Mouse (Mus musculus) heart, embryonic 14.5 days (tissue): ENCODE measurements at regions not wholly inside any gene's neighbourhood (a gene's known extent, or its start where the extent isn't known, plus 50 kb on each side); places are given as distances from the start of the nearest gene placed in this dataset.
"Not testable (repeated sequence)": the region's sequence is repeated elsewhere in the genome, so short reads cannot be mapped to it uniquely, and the experiment has no call there.

Source experiments
- ATAC-seq: fragments of 200-750 bp; cut with Nextera tagmentation; 2 replicates; pipeline ENCODE4 v1.8.0; 2017; ENCODE audit warnings: low read depth, moderate TSS enrichment; ENCODE audit not compliant: insufficient number of reproducible peaks, insufficient read depth, low FRiP score
- H3K27ac ChIP-seq, 2 experiments: fragments of 200-500 bp in 1 of 2; fragments of 300-500 bp in 1 of 2; sonication (generic) in 1 of 2; replicated peaks in 1 of 2; 2 replicates each; pipeline ENCODE4 v1.5.1; 2012 to 2014; ENCODE audit warnings: low read depth in 2 of 2, low read length in 2 of 2, control low read depth in 1 of 2, mild to moderate bottlenecking in 1 of 2, mixed read lengths in 1 of 2; ENCODE audit not compliant: control insufficient read depth in 1 of 2, insufficient read depth in 1 of 2
- H3K27me3 ChIP-seq: fragments of 300-500 bp; sonication (generic); 2 replicates; pipeline ENCODE4 v1.6.1; 2014; ENCODE audit warnings: mild to moderate bottlenecking, low read length, control low read depth; ENCODE audit not compliant: control insufficient read depth, insufficient read depth
- H3K36me3 ChIP-seq: fragments of 300-500 bp; sonication (generic); 2 replicates; pipeline ENCODE4 v1.6.1; 2014; ENCODE audit warnings: mild to moderate bottlenecking, control low read depth, low read length, mixed read lengths; ENCODE audit not compliant: control insufficient read depth, insufficient read depth
- H3K4me1 ChIP-seq, 2 experiments: fragments of 200-500 bp in 1 of 2; fragments of 300-500 bp in 1 of 2; sonication (generic) in 1 of 2; 2 replicates each; pipeline ENCODE4 v1.6.1; 2012 to 2014; ENCODE audit warnings: low read length in 2 of 2, control low read depth in 1 of 2, mixed read lengths in 1 of 2; ENCODE audit not compliant: control insufficient read depth in 2 of 2, insufficient read depth in 2 of 2
- H3K4me2 ChIP-seq: fragments of 300-500 bp; sonication (generic); 2 replicates; pipeline ENCODE4 v1.6.1; 2014; ENCODE audit warnings: mild to moderate bottlenecking, low read length
- H3K4me3 ChIP-seq, 2 experiments: fragments of 200-500 bp in 1 of 2; fragments of 300-500 bp in 1 of 2; sonication (generic) in 1 of 2; 2 replicates each; pipeline ENCODE4 v1.5.1; 2012 to 2014; ENCODE audit warnings: low read length in 2 of 2, mild to moderate bottlenecking in 2 of 2, control low read depth in 1 of 2, low read depth in 1 of 2, moderate library complexity in 1 of 2; ENCODE audit not compliant: control insufficient read depth in 1 of 2, insufficient read depth in 1 of 2
- H3K9ac ChIP-seq: fragments of 300-500 bp; sonication (generic); 2 replicates; pipeline ENCODE4 v1.6.1; 2014; ENCODE audit warnings: mild to moderate bottlenecking, low read length
- H3K9me3 ChIP-seq: fragments of 300-500 bp; sonication (generic); 2 replicates; pipeline ENCODE4 v1.6.1; 2016; ENCODE audit warnings: low read length, control low read depth; ENCODE audit not compliant: control insufficient read depth
- WGBS: fragments of 180-500 bp; shearing (Covaris S2); extraction: QIAGEN DNeasy Blood & Tissue Kit; methylation state at CpG from one replicate; pipeline ENCODE4 v1.1.7; 2014; 5-methylcytosine and 5-hydroxymethylcytosine counted together

DNA sequence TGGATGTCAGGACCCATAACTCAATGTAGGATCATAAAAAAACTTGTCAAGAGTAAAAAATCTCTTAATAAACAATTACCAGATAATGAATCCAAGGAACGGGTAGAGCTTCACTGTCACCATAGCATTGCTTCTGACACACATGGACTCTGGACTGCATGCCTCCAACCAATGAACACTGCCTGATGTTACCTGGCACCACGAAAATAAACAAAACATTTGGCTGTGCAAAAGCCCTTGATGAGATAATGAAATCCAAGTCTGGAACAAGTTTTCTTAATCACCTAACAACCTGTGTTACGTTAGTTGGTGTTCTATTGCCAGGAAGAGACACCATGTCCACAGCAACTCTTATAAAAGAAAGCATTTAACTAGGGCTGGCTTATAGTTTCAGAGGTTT is 140.7 kb downstream of the Akr1d1 start:
- Histone ChIP-seq H3K36me3 (no peaks in the 10 kb centered on the region), H3K27ac (no peak overlapping the region), H3K9ac (no peak overlapping the region), H3K27me3 (no peaks in the 10 kb centered on the region), H3K4me3 (no peak overlapping the region), H3K9me3 (0 out of 2 replicates have a peak, but pooled peaks cover 3% of the 10 kb centered on the region), H3K4me1 (0 out of 4 replicates have a peak, but pooled peaks cover 0 to 2% of the 10 kb centered on the region in 2 experiments), H3K4me2 (no peak overlapping the region)
- no peak for ATAC-seq
- WGBS, result 80% methylated on average over 3 of the region's 3 CpGs

DNA sequence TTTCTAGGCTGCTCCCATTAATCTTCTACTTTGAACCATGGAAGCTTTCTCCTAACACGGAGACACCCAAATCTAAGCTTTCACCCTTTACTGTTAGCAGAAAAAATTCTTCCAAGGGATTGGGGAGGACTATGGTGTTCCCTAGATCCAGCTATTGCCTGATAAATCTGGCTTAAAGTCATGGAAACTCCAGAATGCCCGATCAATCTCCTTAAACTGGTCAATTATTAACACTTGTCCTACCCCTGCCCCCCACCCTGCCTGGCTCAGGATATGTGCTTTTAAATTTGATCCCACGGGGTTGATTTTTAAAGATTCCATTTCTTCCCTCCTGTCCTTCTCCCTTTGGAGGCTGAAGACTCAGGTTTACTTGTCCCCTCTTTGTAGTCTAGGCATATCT is 149.9 kb downstream of the Akr1d1 start:
- Histone ChIP-seq H3K4me1 (no peaks in the 10 kb centered on the region), H3K9ac (no peak overlapping the region), H3K36me3 (no peaks in the 10 kb centered on the region), H3K4me3 (no peak overlapping the region), H3K9me3 (peaks cover 3% of the 10 kb centered on the region; the same call in 1 of the 2 replicates), H3K27ac (no peak overlapping the region), H3K27me3 (no peaks in the 10 kb centered on the region), H3K4me2 (no peak overlapping the region)
- 77% methylated on average over 3 of the region's 3 CpGs for whole genome bisulfite sequencing
- no peak for ATAC-seq

DNA sequence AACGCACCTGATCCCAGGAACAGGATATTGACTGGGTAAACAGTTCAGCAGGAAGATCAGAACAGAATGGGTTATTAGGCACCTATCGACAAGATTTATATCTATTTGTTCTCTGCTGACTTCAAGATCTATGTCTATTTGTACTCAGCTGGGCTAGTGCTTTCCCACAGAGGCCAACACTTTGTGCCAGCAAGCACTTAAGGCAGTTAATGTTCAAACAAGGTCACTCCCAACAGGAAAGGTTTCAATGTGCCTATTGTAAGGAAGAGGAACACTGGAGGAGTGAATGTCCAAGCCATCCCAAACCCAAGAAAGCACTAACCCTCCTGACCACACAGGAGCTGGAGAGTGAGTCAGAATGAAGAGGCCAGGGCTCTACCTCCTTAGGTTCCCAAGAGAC is 151.4 kb downstream of the Akr1d1 start:
- 86% methylated on average over 2 of the region's 2 CpGs for WGBS

DNA sequence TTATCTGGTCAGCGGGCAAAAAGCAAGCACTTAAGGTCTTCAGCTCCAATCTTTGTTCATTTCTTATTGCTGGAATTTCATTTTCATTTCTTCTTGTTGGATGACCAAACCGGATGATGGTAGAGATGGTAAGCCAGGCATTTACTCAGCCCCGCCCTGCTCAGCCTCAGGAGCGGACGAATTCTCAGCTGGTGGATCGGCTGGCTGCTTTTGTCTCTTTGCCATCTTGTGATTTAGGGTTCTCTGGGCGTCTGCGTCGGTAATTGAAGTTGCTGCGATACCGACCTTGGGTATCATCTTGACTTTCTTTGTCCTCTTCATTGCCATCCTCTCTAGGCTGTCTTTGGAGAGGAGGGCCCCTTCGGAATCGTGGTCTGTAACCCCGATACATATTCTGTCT is 156.1 kb downstream of the Akr1d1 start:
- WGBS, result 95% methylated on average over 14 of the region's 14 CpGs
- Histone ChIP-seq H3K4me1 (no peaks in the 10 kb centered on the region), H3K27ac (no peak overlapping the region), H3K27me3 (no peaks in the 10 kb centered on the region), H3K9ac (no peak overlapping the region), H3K4me3 (no peak overlapping the region), H3K9me3 (peaks cover 3% of the 10 kb centered on the region; the same call in 1 of the 2 replicates), H3K36me3 (no peaks in the 10 kb centered on the region), H3K4me2 (no peak overlapping the region)
- ATAC-seq, result no peak

More for the DNA sequence above, 151.4 kb downstream of the Akr1d1 start:
- not testable (repeated sequence) for H3K27me3 ChIP-seq, ATAC-seq, H3K9me3 ChIP-seq, H3K27ac ChIP-seq, H3K4me1 ChIP-seq, H3K36me3 ChIP-seq, H3K4me2 ChIP-seq, H3K4me3 ChIP-seq, H3K9ac ChIP-seq

DNA sequence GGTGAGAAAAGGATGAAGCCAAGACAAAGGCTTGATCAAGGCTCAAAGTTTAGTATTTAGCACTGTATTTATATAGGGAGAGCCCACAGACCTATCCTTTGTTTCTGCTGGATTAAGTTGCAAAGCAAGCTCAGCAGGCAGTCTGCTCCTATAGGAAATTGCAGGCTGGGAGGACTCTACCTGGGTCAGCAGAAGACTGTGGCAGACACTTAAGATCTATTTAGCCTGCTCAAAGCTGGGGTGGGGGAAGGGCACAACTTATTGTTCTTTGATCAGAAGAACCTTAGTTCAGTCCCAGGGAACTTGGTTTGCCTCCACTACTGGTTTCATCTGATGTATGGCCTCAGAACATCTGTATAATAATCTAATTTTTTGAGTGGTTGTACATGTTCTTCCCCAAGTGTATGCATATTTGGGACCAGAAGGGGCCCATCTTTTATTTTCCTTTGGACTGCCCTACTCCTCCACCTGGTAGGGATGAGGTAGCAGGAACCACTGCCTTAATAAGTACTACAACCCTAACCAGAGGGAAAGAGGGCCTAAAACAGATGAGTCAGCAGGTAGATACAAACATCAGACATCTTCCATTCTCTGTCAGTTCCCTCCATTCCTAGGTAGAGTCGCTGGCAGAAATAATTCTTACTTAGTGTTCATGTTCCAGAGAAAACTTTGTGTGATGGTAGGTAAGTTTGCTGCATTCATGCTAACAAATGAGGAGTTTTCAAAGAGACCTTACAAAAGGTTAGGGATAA is 159.1 kb downstream of the Akr1d1 start:
- 39% methylated on average over 1 of the region's 1 CpGs for WGBS
- H3K9me3 ChIP-seq, result no peaks in the 10 kb centered on the region

DNA sequence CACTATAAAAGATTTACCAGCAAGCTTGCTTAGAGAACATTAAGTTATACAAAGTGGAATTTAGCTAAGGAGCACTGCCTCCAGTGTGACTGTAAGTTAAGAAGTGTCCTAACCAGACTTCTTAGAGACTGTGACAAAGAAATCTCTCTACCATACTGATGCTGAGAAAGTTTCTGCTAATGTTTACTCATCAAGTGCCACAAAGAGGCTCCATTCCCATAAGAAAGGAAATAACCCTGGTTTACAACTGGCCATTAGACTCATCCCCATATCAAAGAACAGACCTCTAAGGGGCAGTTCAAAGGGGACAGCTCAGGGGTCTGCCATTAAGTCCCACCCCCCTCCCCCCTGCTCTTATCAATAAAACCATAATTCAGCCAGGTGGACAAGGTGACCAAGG is 159.7 kb downstream of the Akr1d1 start:
- no peak for ATAC-seq
- Histone ChIP-seq H3K4me2 (no peak overlapping the region), H3K36me3 (no peaks in the 10 kb centered on the region)

More for the DNA sequence above, 159.1 kb downstream of the Akr1d1 start:
- H3K4me3 ChIP-seq, result no peak overlapping the region
- H3K27me3 ChIP-seq, result no peaks in the 10 kb centered on the region
- ATAC-seq, result no peak
- no peak overlapping the region for H3K27ac ChIP-seq
- H3K9ac ChIP-seq, result no peak overlapping the region
- H3K4me2 ChIP-seq, result no peak overlapping the region
- H3K36me3 ChIP-seq, result no peaks in the 10 kb centered on the region
- no peaks in the 10 kb centered on the region for H3K4me1 ChIP-seq

DNA sequence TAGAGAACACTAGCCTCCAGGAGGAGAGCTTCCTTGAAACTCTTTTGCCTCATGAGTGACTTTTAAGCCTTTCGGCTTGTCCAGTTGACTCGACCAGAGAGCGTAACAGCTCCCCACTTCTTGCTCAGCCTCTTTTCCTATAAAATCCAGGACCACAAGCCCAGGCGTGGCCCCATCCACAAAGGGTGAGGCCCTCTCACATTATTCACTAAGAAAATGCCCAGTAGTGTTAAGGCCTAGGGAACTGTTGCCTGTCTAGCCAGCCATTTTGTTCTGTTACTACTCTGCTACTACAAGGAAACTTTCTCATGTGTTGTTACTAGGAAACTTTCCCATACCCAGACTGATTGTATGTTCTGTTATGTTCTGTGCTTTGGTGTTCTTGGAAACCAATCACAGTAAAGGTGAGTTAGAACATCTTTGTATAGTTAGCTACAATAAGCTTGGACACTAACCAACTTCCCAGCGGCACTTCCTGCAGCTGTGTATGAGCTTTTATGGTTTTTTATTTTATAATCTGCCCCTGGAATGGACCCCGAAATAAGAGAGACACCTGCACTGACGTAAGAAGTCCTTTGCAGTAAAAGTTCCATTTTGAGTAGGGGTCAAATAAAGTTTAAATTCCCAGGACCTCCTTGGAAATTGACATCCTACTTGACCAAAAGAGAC is 162.1 kb downstream of the Akr1d1 start:
- Histone ChIP-seq H3K9ac (no peak overlapping the region), H3K27ac (no peak overlapping the region), H3K4me3 (no peak overlapping the region), H3K9me3 (no peaks in the 10 kb centered on the region), H3K4me2 (no peak overlapping the region), H3K27me3 (no peaks in the 10 kb centered on the region), H3K4me1 (no peaks in the 10 kb centered on the region), H3K36me3 (no peaks in the 10 kb centered on the region)
- no peak for ATAC-seq
- 92% methylated on average over 7 of the region's 7 CpGs for WGBS

More for the DNA sequence above, 159.7 kb downstream of the Akr1d1 start:
- H3K4me1 ChIP-seq, result no peaks in the 10 kb centered on the region
- H3K9me3 ChIP-seq, result no peaks in the 10 kb centered on the region
- H3K4me3 ChIP-seq, result no peak overlapping the region
- H3K27ac ChIP-seq, result no peak overlapping the region
- no peaks in the 10 kb centered on the region for H3K27me3 ChIP-seq
- no peak overlapping the region for H3K9ac ChIP-seq
